Mouse (Mus musculus) brain, embryonic 14.5 days (tissue): ENCODE measurements around the gene Ppp1r21.

ENCODE experiments used
- CTCF ChIP-seq: fragments of 200-500 bp; IDR thresholded peaks from 2 replicates; pipeline ENCODE4 v1.5.1; 2012; ENCODE audit warnings: inconsistent platforms, mild to moderate bottlenecking, moderate library complexity, borderline replicate concordance; ENCODE audit not compliant: insufficient read depth, insufficient read length; ENCODE audit errors: extremely low read depth
- POLR2A ChIP-seq: fragments of 200-500 bp; IDR thresholded peaks from 2 replicates; pipeline ENCODE4 v1.6.1; 2012; ENCODE audit warnings: mild to moderate bottlenecking, inconsistent platforms, borderline replicate concordance; ENCODE audit not compliant: poor library complexity, insufficient read depth, insufficient read length, severe bottlenecking; ENCODE audit errors: extremely low read depth

GRCm38 (mm10) chr17:88546745-88547144, 16.8 kb downstream of the Ppp1r21 start:
- TF ChIP-seq CTCF (no peak), POLR2A (no peak)
